In the genomic region with DNA sequence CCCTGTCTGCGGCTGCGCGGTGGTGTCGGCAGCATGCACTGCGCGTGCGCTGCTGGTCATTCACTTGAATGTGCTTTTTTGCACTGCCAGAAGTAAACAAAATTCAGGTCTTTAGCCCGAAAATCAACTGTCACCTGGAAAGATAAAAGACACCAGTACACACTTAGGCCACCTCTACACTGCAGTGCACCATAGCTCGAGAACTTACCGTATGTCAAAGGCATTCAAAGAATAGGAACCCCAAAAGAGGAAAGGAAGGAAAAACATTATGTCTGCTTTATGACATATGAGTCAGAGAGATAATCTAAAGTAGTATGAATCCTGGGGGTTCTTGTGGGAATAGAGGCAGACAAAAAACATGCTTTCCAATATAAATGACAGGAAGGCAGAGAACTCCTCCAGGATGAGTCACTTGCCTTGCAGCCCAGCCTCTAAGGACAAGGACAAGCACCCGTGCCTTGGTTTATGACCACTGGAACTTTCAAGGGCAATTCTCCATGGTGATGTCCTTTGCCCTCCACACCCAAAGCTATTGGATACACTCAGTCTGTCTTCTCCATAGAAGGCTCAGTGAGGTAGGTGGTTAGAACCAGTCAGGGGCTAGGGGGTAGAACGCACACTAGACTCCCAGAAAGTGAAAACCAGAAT, we compare ENCODE assay signal across 18 mouse cellular contexts.
"Had no signal": no experiment of that assay in that cellular context is flagged by ENCODE, and none has a peak within 500 bp of the region (broad histone marks: within the 10 kb centered on the region; RNA-seq: fewer than 3 reads in every experiment).

No protein-coding gene starts in this region.

- H3K4me1 ChIP-seq: kidney, embryonic 15.5 days; limb, embryonic 10.5 days; megakaryocyte, embryonic 14.5 days; midbrain, embryonic 15.5 days; neural tube, embryonic 13.5 days; stomach, embryonic 15.5 days had no signal

- H3K4me2 ChIP-seq: kidney, embryonic 15.5 days; liver, embryonic 11.5 days; lung, embryonic 14.5 days; midbrain, embryonic 11.5 days; midbrain, embryonic 15.5 days; neural tube, embryonic 13.5 days; stomach, embryonic 15.5 days had no signal

- H3K9me3 ChIP-seq: kidney, embryonic 15.5 days; limb, embryonic 10.5 days; megakaryocyte, embryonic 14.5 days; midbrain, embryonic 15.5 days; neural tube, embryonic 13.5 days; stomach, embryonic 15.5 days had no signal

- H3K27ac ChIP-seq: kidney, embryonic 15.5 days; limb, embryonic 10.5 days; macrophage; midbrain, embryonic 15.5 days; neural tube, embryonic 13.5 days; stomach, embryonic 15.5 days had no signal

- H3K4me3 ChIP-seq: kidney, embryonic 15.5 days; limb, embryonic 10.5 days; megakaryocyte, embryonic 14.5 days; midbrain, embryonic 15.5 days; neural tube, embryonic 13.5 days; stomach, embryonic 15.5 days had no signal

- H3K27me3 ChIP-seq: kidney, embryonic 15.5 days; megakaryocyte, embryonic 14.5 days; midbrain, embryonic 15.5 days; neural tube, embryonic 13.5 days; stomach, embryonic 15.5 days had no signal

- ATAC-seq: midbrain, embryonic 15.5 days had no signal

- H3K9ac ChIP-seq: kidney, embryonic 15.5 days; lung, embryonic 14.5 days; midbrain, embryonic 15.5 days; neural tube, embryonic 13.5 days; stomach, embryonic 15.5 days had no signal

- H3K36me3 ChIP-seq: kidney, embryonic 15.5 days; limb, embryonic 10.5 days; midbrain, embryonic 15.5 days; neural tube, embryonic 13.5 days; stomach, embryonic 15.5 days had no signal

- DNase-seq: kidney, adult 2 months; kidney, postnatal 25 days; lung, embryonic 14.5 days; lung, postnatal 10 days; retina, postnatal 1 day; right cerebral cortex, postnatal 4 days; spleen, adult 18-20 months; thymus, adult 18-20 months; thymus, postnatal 25 days had no signal
